Mouse (Mus musculus): ENCODE data around the gene Hist1h4m. TPM values are rescaled to one million over a fixed set of nuclear protein-coding genes. Genes with fewer than 3 reads are reported as not detected.
"Not testable (repeated sequence)": the region's sequence is repeated elsewhere in the genome, so short reads cannot be mapped to it uniquely, and the experiment has no call there.

Gene Hist1h4m
- polyA plus RNA-seq, 1 experiment from 2014 or later, result not detected

GRCm38 (mm10) chr13:21797163-21797562 lies 14.4 kb upstream of the Hist1h4m start:
- not testable (repeated sequence) for ATAC-seq (ENCODE audit: low FRiP score, low TSS enrichment); H3K27me3 ChIP-seq (ENCODE audit: control insufficient read depth, insufficient read depth, low read length); H3K4me1 ChIP-seq (ENCODE audit: control insufficient read depth, insufficient read depth, low read length); H3K9me3 ChIP-seq (ENCODE audit: control insufficient read depth, low read length); H3K4me3 ChIP-seq (ENCODE audit: low read length); H3K9ac ChIP-seq (ENCODE audit: low read depth, low read length); H3K4me2 ChIP-seq (replicated peaks; ENCODE audit: low read depth, low read length); H3K27ac ChIP-seq (ENCODE audit: low read depth, low read length); H3K36me3 ChIP-seq (ENCODE audit: control insufficient read depth, insufficient read depth, low read length)

GRCm38 (mm10) chr13:21803058-21803457 lies 8.5 kb upstream of the Hist1h4m start:
- H3K4me3 ChIP-seq (ENCODE audit: low read length); H3K27me3 ChIP-seq (ENCODE audit: control insufficient read depth, insufficient read depth, low read length); H3K27ac ChIP-seq (ENCODE audit: low read depth, low read length); H3K36me3 ChIP-seq (ENCODE audit: control insufficient read depth, insufficient read depth, low read length); H3K4me1 ChIP-seq (ENCODE audit: control insufficient read depth, insufficient read depth, low read length); H3K4me2 ChIP-seq (replicated peaks; ENCODE audit: low read depth, low read length); H3K9ac ChIP-seq (ENCODE audit: low read depth, low read length); H3K9me3 ChIP-seq (ENCODE audit: control insufficient read depth, low read length): not testable (repeated sequence)
- WGBS, result no CpG with 5 or more reads among the region's 4 CpGs
- peak; percentile 83 for ATAC-seq (ENCODE audit: low FRiP score, low TSS enrichment)

GRCm38 (mm10) chr13:21810073-21810472 lies 1.5 kb upstream of the Hist1h4m start, which contains the start of the genes Hist1h2bq and Hist1h2ao:
Gene Hist1h2bq, minus strand, starts transcription at chr13:21810197.
Gene Hist1h2ao, plus strand, starts transcription at chr13:21810465.
- not testable (repeated sequence) for H3K4me3 ChIP-seq (ENCODE audit: low read length); H3K36me3 ChIP-seq (ENCODE audit: control insufficient read depth, insufficient read depth, low read length); H3K4me1 ChIP-seq (ENCODE audit: control insufficient read depth, insufficient read depth, low read length); H3K4me2 ChIP-seq (replicated peaks; ENCODE audit: low read depth, low read length); H3K27me3 ChIP-seq (ENCODE audit: control insufficient read depth, insufficient read depth, low read length); H3K9ac ChIP-seq (ENCODE audit: low read depth, low read length); H3K9me3 ChIP-seq (ENCODE audit: control insufficient read depth, low read length); H3K27ac ChIP-seq (ENCODE audit: low read depth, low read length)
- no CpG with 5 or more reads among the region's 23 CpGs for WGBS
- ATAC-seq (ENCODE audit: low FRiP score, low TSS enrichment), result peak; percentile 98

- not testable (repeated sequence) for H3K9ac ChIP-seq (ENCODE audit: low read depth, low read length); H3K27ac ChIP-seq (ENCODE audit: low read depth, low read length); H3K36me3 ChIP-seq (ENCODE audit: control insufficient read depth, insufficient read depth, low read length); H3K4me3 ChIP-seq (ENCODE audit: low read length); H3K27me3 ChIP-seq (ENCODE audit: control insufficient read depth, insufficient read depth, low read length); H3K4me1 ChIP-seq (ENCODE audit: control insufficient read depth, insufficient read depth, low read length); H3K4me2 ChIP-seq (replicated peaks; ENCODE audit: low read depth, low read length); H3K9me3 ChIP-seq (ENCODE audit: control insufficient read depth, low read length)
- no CpG with 5 or more reads among the region's 8 CpGs for WGBS
- peak; percentile 33; the same call in 1 of the 2 replicates for ATAC-seq (ENCODE audit: low FRiP score, low TSS enrichment)
Observed at GRCm38 (mm10) chr13:21811074-21811473, 472 bp upstream of the Hist1h4m start.

- peak; percentile 62 for ATAC-seq (ENCODE audit: low FRiP score, low TSS enrichment)
- H3K4me3 ChIP-seq (ENCODE audit: low read length), result peak overlapping the region; percentile 16; the same call in 1 of the 2 replicates
- H3K36me3 ChIP-seq (ENCODE audit: control insufficient read depth, insufficient read depth, low read length); H3K4me2 ChIP-seq (replicated peaks; ENCODE audit: low read depth, low read length); H3K9me3 ChIP-seq (ENCODE audit: control insufficient read depth, low read length); H3K27me3 ChIP-seq (ENCODE audit: control insufficient read depth, insufficient read depth, low read length); H3K4me1 ChIP-seq (ENCODE audit: control insufficient read depth, insufficient read depth, low read length); H3K27ac ChIP-seq (ENCODE audit: low read depth, low read length): not testable (repeated sequence)
- H3K9ac ChIP-seq (ENCODE audit: low read depth, low read length), result peak overlapping the region; percentile 28; the same call in 1 of the 2 replicates
- 1% methylated on average over 10 of the region's 14 CpGs for WGBS
Observed at GRCm38 (mm10) chr13:21812092-21812491, 546 bp downstream of the Hist1h4m start.

DNA sequence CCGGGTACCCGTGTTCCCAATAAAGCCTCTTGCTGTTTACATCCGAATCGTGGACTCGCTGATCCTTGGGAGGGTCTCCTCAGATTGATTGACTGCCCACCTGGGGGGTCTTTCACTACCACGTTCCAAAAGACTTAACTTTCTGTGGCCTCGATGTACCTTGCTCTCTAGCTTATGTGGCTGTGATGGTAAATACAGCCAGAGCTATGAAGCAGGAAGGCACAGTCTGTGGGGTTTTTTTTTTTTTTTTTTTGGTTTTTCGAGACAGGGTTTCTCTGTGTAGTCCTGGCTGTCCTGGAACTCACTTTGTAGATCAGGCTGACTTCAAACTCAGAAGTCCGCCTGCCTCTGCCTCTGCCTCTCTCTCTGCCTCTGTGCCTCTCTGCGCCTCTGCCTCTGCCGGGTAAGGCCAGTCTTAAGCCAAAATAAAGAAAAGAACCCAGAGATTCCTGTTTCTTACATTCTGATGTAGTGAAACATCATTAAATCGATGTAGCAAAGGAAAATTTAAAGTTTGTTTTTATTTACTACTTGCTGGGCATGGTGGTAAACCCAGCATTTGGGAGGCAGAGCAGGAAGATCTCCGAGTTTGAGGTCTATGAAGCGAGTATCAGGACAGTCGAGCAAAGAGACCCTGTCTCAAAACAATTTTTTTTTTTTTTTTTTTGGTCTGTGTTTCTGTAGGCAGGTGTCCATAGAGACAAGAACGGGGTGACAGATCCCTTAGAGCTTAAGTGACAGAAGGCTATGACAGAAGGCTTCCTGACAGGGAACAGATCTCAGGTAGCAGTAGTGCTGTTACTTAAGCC lies 8.7 kb downstream of the Hist1h4m start:
- not testable (repeated sequence) for ATAC-seq (ENCODE audit: low FRiP score, low TSS enrichment)

GRCm38 (mm10) chr13:21828511-21828910 lies 17.0 kb downstream of the Hist1h4m start:
- H3K27ac ChIP-seq (ENCODE audit: low read depth, low read length), result no peak overlapping the region
- ATAC-seq (ENCODE audit: low FRiP score, low TSS enrichment), result no peak
- 91% methylated on average over 3 of the region's 3 CpGs for WGBS

More for the DNA sequence above, 8.7 kb downstream of the Hist1h4m start:
- not testable (repeated sequence) for H3K36me3 ChIP-seq (ENCODE audit: control insufficient read depth, insufficient read depth, low read length); H3K27me3 ChIP-seq (ENCODE audit: control insufficient read depth, insufficient read depth, low read length); H3K9me3 ChIP-seq (ENCODE audit: control insufficient read depth, low read length); H3K4me3 ChIP-seq (ENCODE audit: low read length); H3K27ac ChIP-seq (ENCODE audit: low read depth, low read length); H3K4me1 ChIP-seq (ENCODE audit: control insufficient read depth, insufficient read depth, low read length); H3K4me2 ChIP-seq (replicated peaks; ENCODE audit: low read depth, low read length); H3K9ac ChIP-seq (ENCODE audit: low read depth, low read length)
- 74% methylated on average over 5 of the region's 16 CpGs for WGBS

DNA sequence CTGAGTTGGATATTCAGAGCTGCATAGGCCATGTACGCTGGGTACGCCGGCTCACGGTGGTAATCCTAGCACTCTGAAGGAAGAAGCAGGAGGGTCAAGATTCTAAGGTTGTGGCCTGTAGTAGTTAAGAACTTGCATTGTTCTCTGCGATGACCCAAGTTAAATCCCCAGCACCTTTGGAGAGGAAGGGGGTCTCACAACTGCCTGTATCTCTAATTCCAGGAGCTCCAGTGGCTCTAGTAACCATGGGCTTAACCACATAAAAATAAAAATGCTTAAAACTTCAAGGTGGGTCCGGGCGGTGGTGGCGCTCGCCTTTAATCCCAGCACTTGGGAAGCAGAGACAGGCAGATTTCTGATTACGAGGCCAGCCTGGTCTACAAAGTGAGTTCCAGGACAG lies 18.8 kb downstream of the Hist1h4m start:
- 93% methylated on average over 10 of the region's 10 CpGs for WGBS
- H3K36me3 ChIP-seq (ENCODE audit: control insufficient read depth, insufficient read depth, low read length), result no peaks in the 10 kb centered on the region
- H3K4me1 ChIP-seq (ENCODE audit: control insufficient read depth, insufficient read depth, low read length), result no peaks in the 10 kb centered on the region
- H3K4me2 ChIP-seq (replicated peaks; ENCODE audit: low read depth, low read length), result no peak overlapping the region
- peak overlapping the region; percentile 30; the same call in 1 of the 2 replicates for H3K27ac ChIP-seq (ENCODE audit: low read depth, low read length)
- H3K9ac ChIP-seq (ENCODE audit: low read depth, low read length), result 0 out of 2 replicates have a peak overlapping the region, but pooled peaks have one; percentile 12
- H3K27me3 ChIP-seq (ENCODE audit: control insufficient read depth, insufficient read depth, low read length), result no peaks in the 10 kb centered on the region
- no peaks in the 10 kb centered on the region for H3K9me3 ChIP-seq (ENCODE audit: control insufficient read depth, low read length)
- no peak for ATAC-seq (ENCODE audit: low FRiP score, low TSS enrichment)
- no peak overlapping the region for H3K4me3 ChIP-seq (ENCODE audit: low read length)

More at GRCm38 (mm10) chr13:21828511-21828910, 17.0 kb downstream of the Hist1h4m start:
- no peaks in the 10 kb centered on the region for H3K4me1 ChIP-seq (ENCODE audit: control insufficient read depth, insufficient read depth, low read length)
- no peak overlapping the region for H3K4me3 ChIP-seq (ENCODE audit: low read length)
- H3K36me3 ChIP-seq (ENCODE audit: control insufficient read depth, insufficient read depth, low read length), result no peaks in the 10 kb centered on the region
- no peak overlapping the region for H3K9ac ChIP-seq (ENCODE audit: low read depth, low read length)
- no peak overlapping the region for H3K4me2 ChIP-seq (replicated peaks; ENCODE audit: low read depth, low read length)
- no peaks in the 10 kb centered on the region for H3K9me3 ChIP-seq (ENCODE audit: control insufficient read depth, low read length)
- no peaks in the 10 kb centered on the region for H3K27me3 ChIP-seq (ENCODE audit: control insufficient read depth, insufficient read depth, low read length)
